Mouse (Mus musculus) splenic B cell, adult 2 months (primary cell): ENCODE results near the gene Rfc1.

Experiments
- DNase-seq: peaks from one replicate; pipeline ENCODE4 v3.0.0-alpha.2; 2011; ENCODE audit warnings: low read depth, low spot score
- H3K27me3 ChIP-seq: 2 replicates; pipeline ENCODE4 v1.6.1; 2012; ENCODE audit warnings: mild to moderate bottlenecking, low read length, moderate library complexity, mixed read lengths; ENCODE audit not compliant: control insufficient read depth, poor library complexity, insufficient read depth, severe bottlenecking
- H3K36me3 ChIP-seq: 2 replicates; pipeline ENCODE4 v1.6.1; 2012; ENCODE audit warnings: mild to moderate bottlenecking, low read length, moderate library complexity, mixed read lengths; ENCODE audit not compliant: control insufficient read depth, poor library complexity, insufficient read depth, severe bottlenecking

Gene Rfc1

DNA sequence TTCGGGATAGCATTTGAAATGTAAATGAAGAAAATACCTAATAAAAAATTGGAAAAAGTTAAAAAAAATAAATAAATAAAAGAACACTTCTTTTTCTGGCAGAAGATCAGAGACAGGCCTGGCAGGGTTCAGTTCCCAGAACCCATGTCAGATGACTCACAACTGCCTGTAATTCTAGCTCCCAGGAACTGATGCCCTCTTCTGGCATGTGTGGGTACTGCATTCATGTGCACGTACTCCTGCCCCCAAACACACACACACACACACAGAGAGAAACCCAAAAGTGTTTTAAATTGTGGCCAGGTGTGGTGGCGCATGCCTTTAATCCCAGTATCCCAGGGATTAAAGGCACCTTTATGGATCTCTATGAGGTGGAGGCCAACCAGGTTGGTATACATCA, 51.3 kb downstream of the Rfc1 start:
- DNase-seq = peak; percentile 67
- H3K27me3 ChIP-seq = no peaks in the 10 kb centered on the region
- peaks cover 18% of the 10 kb centered on the region for H3K36me3 ChIP-seq

GRCm38 (mm10) chr5:65281216-65281615, 54.3 kb downstream of the Rfc1 start:
- DNase-seq = no peak
- Histone ChIP-seq H3K36me3 (peaks cover 22% of the 10 kb centered on the region), H3K27me3 (no peaks in the 10 kb centered on the region)

- no peak for DNase-seq
- Histone ChIP-seq H3K27me3 (no peaks in the 10 kb centered on the region), H3K36me3 (peaks cover 20% of the 10 kb centered on the region)
Measured at GRCm38 (mm10) chr5:65279133-65279651, 56.3 kb downstream of the Rfc1 start.

- DNase-seq = no peak
- Histone ChIP-seq H3K36me3 (peaks cover 19% of the 10 kb centered on the region), H3K27me3 (no peaks in the 10 kb centered on the region)
Measured at GRCm38 (mm10) chr5:65273966-65274365, 61.5 kb downstream of the Rfc1 start.

- DNase-seq = no peak
- Histone ChIP-seq H3K36me3 (peaks cover 9% of the 10 kb centered on the region; the same call in 1 of the 2 replicates), H3K27me3 (no peaks in the 10 kb centered on the region)
Measured at GRCm38 (mm10) chr5:65257910-65258505, 77.5 kb downstream of the Rfc1 start.

- Histone ChIP-seq H3K27me3 (no peaks in the 10 kb centered on the region), H3K36me3 (no peaks in the 10 kb centered on the region)
- DNase-seq = no peak
Measured at GRCm38 (mm10) chr5:65250185-65250855, 85.2 kb downstream of the Rfc1 start.

DNA sequence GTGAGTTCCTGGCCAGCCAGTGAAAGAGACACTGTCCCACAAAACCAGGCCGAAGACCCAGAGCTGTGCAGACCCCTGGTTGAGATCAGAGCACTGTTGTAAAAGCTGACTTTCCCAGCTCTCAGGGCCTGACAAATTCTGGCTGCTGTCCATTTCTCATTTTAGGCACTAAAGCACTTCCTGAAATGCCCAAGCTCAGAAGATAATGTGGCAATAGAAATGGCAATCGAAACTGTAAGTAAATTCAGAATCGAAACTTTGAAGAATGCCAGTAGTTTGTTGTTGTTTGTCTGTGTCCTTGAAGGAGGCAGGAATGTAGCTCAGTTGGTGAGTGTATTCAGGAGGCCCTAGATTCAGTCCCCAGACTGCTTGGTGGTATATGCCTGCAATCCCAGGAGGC, 88.2 kb downstream of the Rfc1 start:
- Histone ChIP-seq H3K27me3 (no peaks in the 10 kb centered on the region), H3K36me3 (no peaks in the 10 kb centered on the region)
- DNase-seq = peak; percentile 20

DNA sequence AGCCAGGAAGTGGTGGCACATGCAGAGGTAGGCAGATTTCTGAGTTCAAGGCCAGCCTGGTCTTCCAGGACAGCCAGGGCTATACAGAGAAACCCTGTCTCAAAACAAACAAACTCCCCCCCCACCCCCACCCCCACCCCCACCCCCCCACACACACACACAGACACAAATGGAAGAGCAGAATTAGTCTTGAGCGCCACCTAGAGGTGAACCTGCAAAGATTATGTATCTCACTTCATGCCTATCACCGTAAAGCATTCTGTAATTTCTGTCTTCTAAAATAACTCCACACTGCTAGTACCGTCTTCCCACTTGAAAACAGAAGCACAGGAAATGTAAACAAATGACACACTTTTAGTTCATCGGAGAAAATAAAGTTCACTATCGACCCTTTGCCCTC, 92.7 kb downstream of the Rfc1 start:
- H3K27me3 ChIP-seq = no peaks in the 10 kb centered on the region
- H3K36me3 ChIP-seq = no peaks in the 10 kb centered on the region
- DNase-seq = peak; percentile 58

GRCm38 (mm10) chr5:65231289-65232003, 104.0 kb downstream of the Rfc1 start:
- no peak for DNase-seq
- Histone ChIP-seq H3K27me3 (no peaks in the 10 kb centered on the region), H3K36me3 (no peaks in the 10 kb centered on the region)

- Histone ChIP-seq H3K36me3 (no peaks in the 10 kb centered on the region), H3K27me3 (no peaks in the 10 kb centered on the region)
- no peak for DNase-seq
Measured at GRCm38 (mm10) chr5:65224056-65224455, 111.4 kb downstream of the Rfc1 start.

- Histone ChIP-seq H3K36me3 (no peaks in the 10 kb centered on the region), H3K27me3 (no peaks in the 10 kb centered on the region)
- no peak for DNase-seq
Measured at GRCm38 (mm10) chr5:65221037-65221436, 114.4 kb downstream of the Rfc1 start.

GRCm38 (mm10) chr5:65217305-65218269, 117.9 kb downstream of the Rfc1 start:
- DNase-seq = no peak
- H3K36me3 ChIP-seq = no peaks in the 10 kb centered on the region

DNA sequence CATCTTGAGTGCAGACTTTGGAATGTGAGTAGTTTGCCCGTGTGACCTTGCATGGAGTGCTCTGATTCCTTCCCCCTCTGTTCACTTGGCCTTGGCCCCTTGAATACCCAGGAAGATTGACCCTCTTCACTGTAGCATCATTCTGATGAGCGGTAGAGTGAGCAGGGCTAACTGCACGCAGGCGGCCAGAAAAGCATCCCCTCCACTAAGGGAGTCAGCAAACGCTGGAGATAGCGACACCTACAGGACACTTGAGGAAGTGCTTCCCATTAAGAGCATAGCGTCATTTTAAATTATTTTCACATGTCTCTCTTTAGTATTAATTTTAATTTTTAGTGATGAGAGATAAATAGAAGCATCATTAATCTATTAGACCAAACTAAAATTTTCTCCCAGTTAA, 122.1 kb downstream of the Rfc1 start:
- Histone ChIP-seq H3K36me3 (no peaks in the 10 kb centered on the region), H3K27me3 (no peaks in the 10 kb centered on the region)
- peak; percentile 72 for DNase-seq

More at GRCm38 (mm10) chr5:65217305-65218269, 117.9 kb downstream of the Rfc1 start:
- no peaks in the 10 kb centered on the region for H3K27me3 ChIP-seq
